Mouse (Mus musculus): ENCODE results near the gene Atp6v1g2.

Atp6v1g2 gene

GRCm38 (mm10) chr17:35233114-35233980 is at the start of gene Atp6v1g2:
Gene Atp6v1g2, plus strand, starts transcription at chr17:35233660.
- no peak for DNase-seq (ENCODE audit: low read depth, low spot score)

GRCm38 (mm10) chr17:35185639-35186611 is 47.5 kb upstream of the Atp6v1g2 start:
- peak; percentile 91 for DNase-seq (ENCODE audit: low read depth, low spot score)

GRCm38 (mm10) chr17:35186681-35187080 is 46.8 kb upstream of the Atp6v1g2 start:
- DNase-seq (ENCODE audit: low read depth, low spot score) = peak; percentile 72

GRCm38 (mm10) chr17:35187345-35187744 is 46.1 kb upstream of the Atp6v1g2 start:
- no peak for DNase-seq (ENCODE audit: low read depth, low spot score)

- DNase-seq (ENCODE audit: low read depth, low spot score) = no peak
Measured at GRCm38 (mm10) chr17:35187959-35188610, 45.4 kb upstream of the Atp6v1g2 start, which contains the start of gene Lst1. Gene Lst1, minus strand, starts transcription at chr17:35188439.

- DNase-seq (ENCODE audit: low read depth, low spot score) = no peak
Measured at GRCm38 (mm10) chr17:35189186-35189585, 44.3 kb upstream of the Atp6v1g2 start.

GRCm38 (mm10) chr17:35190096-35190495 is 43.4 kb upstream of the Atp6v1g2 start:
- peak; percentile 33 for DNase-seq (ENCODE audit: low read depth, low spot score)

- no peak for DNase-seq (ENCODE audit: low read depth, low spot score)
Measured at GRCm38 (mm10) chr17:35191723-35192122, 41.7 kb upstream of the Atp6v1g2 start.

GRCm38 (mm10) chr17:35192924-35193323 is 40.5 kb upstream of the Atp6v1g2 start:
- DNase-seq (ENCODE audit: low read depth, low spot score) = no peak

GRCm38 (mm10) chr17:35193881-35194843 is 39.3 kb upstream of the Atp6v1g2 start, which contains the start of gene Ltb:
Gene Ltb, plus strand, starts transcription at chr17:35194439.
- DNase-seq (ENCODE audit: low read depth, low spot score) = no peak

- no peak for DNase-seq (ENCODE audit: low read depth, low spot score)
Measured at GRCm38 (mm10) chr17:35194844-35195630, 38.4 kb upstream of the Atp6v1g2 start.

GRCm38 (mm10) chr17:35195631-35196320 is 37.7 kb upstream of the Atp6v1g2 start:
- no peak for DNase-seq (ENCODE audit: low read depth, low spot score)

- DNase-seq (ENCODE audit: low read depth, low spot score) = no peak
Measured at GRCm38 (mm10) chr17:35196321-35196641, 37.2 kb upstream of the Atp6v1g2 start.

GRCm38 (mm10) chr17:35197126-35197525 is 36.3 kb upstream of the Atp6v1g2 start:
- no peak for DNase-seq (ENCODE audit: low read depth, low spot score)

- no peak for DNase-seq (ENCODE audit: low read depth, low spot score)
Measured at GRCm38 (mm10) chr17:35198029-35198428, 35.4 kb upstream of the Atp6v1g2 start.

- DNase-seq (ENCODE audit: low read depth, low spot score) = no peak
Measured at GRCm38 (mm10) chr17:35198946-35199345, 34.5 kb upstream of the Atp6v1g2 start.

GRCm38 (mm10) chr17:35200398-35200797 is 33.1 kb upstream of the Atp6v1g2 start:
- peak; percentile 40 for DNase-seq (ENCODE audit: low read depth, low spot score)

- DNase-seq (ENCODE audit: low read depth, low spot score) = no peak
Measured at GRCm38 (mm10) chr17:35201128-35201527, 32.3 kb upstream of the Atp6v1g2 start.

GRCm38 (mm10) chr17:35201787-35202186 is 31.7 kb upstream of the Atp6v1g2 start, which contains the start of gene Tnf:
Gene Tnf, minus strand, starts transcription at chr17:35202007.
- no peak for DNase-seq (ENCODE audit: low read depth, low spot score)

Measured in 3T3-L1 (cell line).